Mouse (Mus musculus): ENCODE measurements around the gene Ccdc33. TPM values are rescaled to one million over a fixed set of nuclear protein-coding genes. Genes with fewer than 3 reads are reported as not detected.
A peak's percentile ranks its signal among the peaks of the same experiment; 100 is the strongest.

Gene Ccdc33
- polyA plus RNA-seq, 1 experiment from 2014 or later: 0.13 TPM

DNA sequence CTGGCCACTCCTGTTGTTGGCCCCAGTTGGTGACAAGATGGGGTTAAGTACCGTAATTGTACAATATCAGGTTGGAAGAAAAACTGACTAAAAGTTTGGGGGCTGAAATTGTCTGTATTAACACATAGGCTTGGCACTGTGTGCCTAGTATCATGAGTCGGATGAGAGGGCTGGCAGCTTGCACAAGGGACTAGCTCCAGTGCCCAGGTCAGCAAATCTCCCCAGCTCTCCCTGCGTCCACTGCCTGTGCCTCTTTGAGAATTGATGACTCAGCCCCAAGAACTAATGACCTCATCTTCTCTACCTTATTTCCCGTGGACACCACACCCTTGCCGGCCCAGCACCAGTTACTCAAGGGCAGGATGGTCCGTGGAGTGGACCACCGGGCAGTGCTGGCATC is 68.8 kb downstream of the Ccdc33 start:
- Histone ChIP-seq H3K36me3 (replicated peaks; ENCODE audit: control insufficient read depth, insufficient read depth) (no peaks in the 10 kb centered on the region), H3K4me1 (replicated peaks; ENCODE audit: control insufficient read depth, insufficient read depth, low read length) (peaks cover 58% of the 10 kb centered on the region), H3K9me3 (ENCODE audit: control insufficient read depth, low read length) (no peaks in the 10 kb centered on the region), H3K27me3 (ENCODE audit: control insufficient read depth, insufficient read depth, low read length) (no peaks in the 10 kb centered on the region), H3K4me2 (replicated peaks) (no peak overlapping the region), H3K9ac (no peak overlapping the region), H3K27ac (0 out of 2 replicates have a peak overlapping the region, but pooled peaks have one; percentile 80), H3K4me3 (replicated peaks; ENCODE audit: low read length) (no peak overlapping the region)
- ATAC-seq (ENCODE audit: low FRiP score) (no peak), DNase-seq (ENCODE audit: low spot score) (no peak)
- WGBS: 78% methylated on average over 7 of the region's 7 CpGs

DNA sequence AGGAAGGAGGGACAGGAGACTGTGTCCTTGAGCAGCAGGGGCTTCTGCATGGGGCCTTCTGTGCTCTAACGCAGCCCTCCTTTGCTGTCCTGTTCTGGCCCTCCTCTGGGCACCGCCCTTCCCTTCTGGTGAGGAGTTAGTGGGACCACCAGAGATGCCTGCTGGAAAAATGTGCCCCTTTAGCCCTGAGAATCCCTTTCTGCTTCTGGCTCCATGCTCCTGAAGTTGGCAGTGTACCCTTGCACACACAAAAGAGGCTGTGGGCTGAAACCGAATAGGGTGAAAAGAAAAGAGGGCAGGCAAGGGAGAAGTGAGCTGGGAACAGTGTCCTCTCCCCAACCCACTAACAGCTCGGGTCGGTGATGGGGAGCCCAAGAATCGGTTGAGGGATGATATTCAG is 69.4 kb downstream of the Ccdc33 start:
- Histone ChIP-seq H3K4me3 (replicated peaks; ENCODE audit: low read length) (no peak overlapping the region), H3K9me3 (ENCODE audit: control insufficient read depth, low read length) (no peaks in the 10 kb centered on the region), H3K4me2 (replicated peaks) (no peak overlapping the region), H3K9ac (peak overlapping the region; percentile 45; the same call in 1 of the 2 replicates), H3K27me3 (ENCODE audit: control insufficient read depth, insufficient read depth, low read length) (no peaks in the 10 kb centered on the region), H3K36me3 (replicated peaks; ENCODE audit: control insufficient read depth, insufficient read depth) (no peaks in the 10 kb centered on the region), H3K4me1 (replicated peaks; ENCODE audit: control insufficient read depth, insufficient read depth, low read length) (peaks cover 61% of the 10 kb centered on the region), H3K27ac (peak overlapping the region; percentile 80)
- DNase-seq (ENCODE audit: low spot score): no peak
- 36% methylated on average over 6 of the region's 6 CpGs for WGBS
- ATAC-seq (ENCODE audit: low FRiP score): peak; percentile 28; the same call in 1 of the 2 replicates

DNA sequence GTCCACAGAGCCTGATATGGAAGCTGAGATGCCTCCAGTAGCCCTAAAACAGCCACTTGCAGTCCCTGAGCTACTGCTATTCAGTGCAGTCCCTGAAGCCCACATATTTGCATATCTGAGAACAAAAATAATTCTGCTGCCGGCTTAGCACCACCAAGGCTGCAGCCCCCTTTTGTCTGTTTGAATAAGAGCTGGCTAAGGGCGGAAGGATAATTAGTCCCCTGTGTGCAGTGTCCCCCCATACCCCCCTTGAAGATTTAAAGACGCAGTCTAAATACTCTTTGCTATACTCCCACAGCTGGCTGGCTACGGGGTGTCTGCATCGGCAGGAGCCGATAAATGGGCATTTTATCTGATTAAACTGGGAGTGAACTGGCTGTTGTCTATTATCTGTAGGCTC is 70.0 kb downstream of the Ccdc33 start:
- no peaks in the 10 kb centered on the region for H3K9me3 ChIP-seq (ENCODE audit: control insufficient read depth, low read length)
- ATAC-seq (ENCODE audit: low FRiP score): peak; percentile 66
- no peaks in the 10 kb centered on the region for H3K36me3 ChIP-seq (replicated peaks; ENCODE audit: control insufficient read depth, insufficient read depth)
- no peak overlapping the region for H3K4me3 ChIP-seq (replicated peaks; ENCODE audit: low read length)
- peak overlapping the region; percentile 80 for H3K27ac ChIP-seq
- WGBS: 6% methylated on average over 6 of the region's 6 CpGs
- peaks cover 62% of the 10 kb centered on the region for H3K4me1 ChIP-seq (replicated peaks; ENCODE audit: control insufficient read depth, insufficient read depth, low read length)
- H3K9ac ChIP-seq: peak overlapping the region; percentile 45
- peak; percentile 54 for DNase-seq (ENCODE audit: low spot score)
- no peaks in the 10 kb centered on the region for H3K27me3 ChIP-seq (ENCODE audit: control insufficient read depth, insufficient read depth, low read length)
- H3K4me2 ChIP-seq (replicated peaks): 0 out of 2 replicates have a peak overlapping the region, but pooled peaks have one; percentile 13

DNA sequence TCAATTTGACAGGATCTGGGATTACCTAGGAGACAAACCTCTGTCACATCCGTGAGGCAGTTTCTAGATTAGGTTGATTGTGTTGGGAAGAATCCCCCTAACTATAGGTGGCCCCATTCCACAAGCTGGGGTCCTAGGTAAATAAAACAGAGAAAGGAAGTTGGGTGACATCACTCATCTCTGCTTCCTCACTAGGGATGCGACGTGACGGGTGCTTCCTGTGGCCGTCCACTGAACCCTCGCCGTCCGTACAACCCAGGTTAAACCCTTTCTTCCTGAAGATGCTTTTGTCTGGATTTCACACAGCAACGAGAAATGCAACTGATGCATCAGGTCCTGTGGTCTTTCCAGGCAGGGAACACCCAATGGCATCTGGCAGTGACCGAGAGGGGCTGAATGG is 71.6 kb downstream of the Ccdc33 start:
- H3K9ac ChIP-seq: no peak overlapping the region
- no peaks in the 10 kb centered on the region for H3K36me3 ChIP-seq (replicated peaks; ENCODE audit: control insufficient read depth, insufficient read depth)
- no peaks in the 10 kb centered on the region for H3K9me3 ChIP-seq (ENCODE audit: control insufficient read depth, low read length)
- H3K4me1 ChIP-seq (replicated peaks; ENCODE audit: control insufficient read depth, insufficient read depth, low read length): peaks cover 69% of the 10 kb centered on the region
- ATAC-seq (ENCODE audit: low FRiP score): no peak
- no peak overlapping the region for H3K4me3 ChIP-seq (replicated peaks; ENCODE audit: low read length)
- WGBS: 75% methylated on average over 10 of the region's 10 CpGs
- DNase-seq (ENCODE audit: low spot score): no peak
- no peaks in the 10 kb centered on the region for H3K27me3 ChIP-seq (ENCODE audit: control insufficient read depth, insufficient read depth, low read length)
- H3K27ac ChIP-seq: no peak overlapping the region
- H3K4me2 ChIP-seq (replicated peaks): no peak overlapping the region

DNA sequence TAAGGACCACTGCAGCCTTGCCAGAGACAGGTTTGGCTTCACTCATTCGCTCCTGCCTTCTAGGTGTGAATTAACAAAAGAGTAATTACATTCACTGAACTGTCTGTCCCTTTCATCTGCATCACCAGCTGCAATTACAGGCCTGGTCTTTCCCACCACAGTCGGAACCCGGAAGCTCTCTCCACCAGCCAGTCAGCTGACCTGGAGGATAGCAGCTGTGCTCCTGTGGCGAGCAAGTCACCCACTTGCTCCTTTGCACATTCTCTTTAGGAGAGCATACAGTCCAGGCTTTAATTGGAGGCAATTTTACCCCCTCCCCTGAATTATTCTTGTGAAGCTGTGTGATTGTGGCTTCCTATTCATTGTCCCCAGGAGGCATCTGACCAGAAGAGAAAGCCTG is 73.0 kb downstream of the Ccdc33 start:
- no peaks in the 10 kb centered on the region for H3K36me3 ChIP-seq (replicated peaks; ENCODE audit: control insufficient read depth, insufficient read depth)
- H3K9ac ChIP-seq: no peak overlapping the region
- ATAC-seq (ENCODE audit: low FRiP score): no peak
- no peaks in the 10 kb centered on the region for H3K27me3 ChIP-seq (ENCODE audit: control insufficient read depth, insufficient read depth, low read length)
- peaks cover 76% of the 10 kb centered on the region for H3K4me1 ChIP-seq (replicated peaks; ENCODE audit: control insufficient read depth, insufficient read depth, low read length)
- no peak for DNase-seq (ENCODE audit: low spot score)
- 18% methylated on average over 4 of the region's 4 CpGs for WGBS
- H3K4me2 ChIP-seq (replicated peaks): no peak overlapping the region
- no peak overlapping the region for H3K4me3 ChIP-seq (replicated peaks; ENCODE audit: low read length)
- peak overlapping the region; percentile 26; the same call in 1 of the 2 replicates for H3K27ac ChIP-seq
- no peaks in the 10 kb centered on the region for H3K9me3 ChIP-seq (ENCODE audit: control insufficient read depth, low read length)

DNA sequence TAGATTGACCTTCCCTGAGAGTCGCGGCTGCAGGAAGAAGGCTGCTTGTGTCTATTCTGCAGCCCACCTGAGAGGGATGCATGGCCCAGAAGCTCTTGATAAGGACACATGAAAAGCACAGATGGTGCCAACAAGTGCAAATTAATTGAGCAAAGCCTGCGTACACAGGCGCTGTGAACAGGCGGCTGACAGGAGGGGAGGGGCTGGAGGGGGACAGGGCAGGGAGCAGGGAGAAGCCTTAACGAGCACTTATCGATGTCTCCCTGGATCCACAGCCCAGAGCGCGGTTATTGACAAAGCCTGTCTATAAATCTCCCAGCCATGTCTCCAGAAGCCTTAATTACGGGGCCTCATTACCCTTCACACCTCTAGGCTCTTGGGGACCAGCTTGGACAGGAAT is 73.8 kb downstream of the Ccdc33 start:
- Histone ChIP-seq H3K27me3 (ENCODE audit: control insufficient read depth, insufficient read depth, low read length) (no peaks in the 10 kb centered on the region), H3K9ac (no peak overlapping the region), H3K4me2 (replicated peaks) (no peak overlapping the region), H3K4me1 (replicated peaks; ENCODE audit: control insufficient read depth, insufficient read depth, low read length) (peaks cover 78% of the 10 kb centered on the region), H3K36me3 (replicated peaks; ENCODE audit: control insufficient read depth, insufficient read depth) (no peaks in the 10 kb centered on the region), H3K9me3 (ENCODE audit: control insufficient read depth, low read length) (no peaks in the 10 kb centered on the region), H3K27ac (peak overlapping the region; percentile 28; the same call in 1 of the 2 replicates), H3K4me3 (replicated peaks; ENCODE audit: low read length) (no peak overlapping the region)
- 11% methylated on average over 10 of the region's 10 CpGs for WGBS
- ATAC-seq (ENCODE audit: low FRiP score) (peak; percentile 29; the same call in 1 of the 2 replicates), DNase-seq (ENCODE audit: low spot score) (peak; percentile 53)

DNA sequence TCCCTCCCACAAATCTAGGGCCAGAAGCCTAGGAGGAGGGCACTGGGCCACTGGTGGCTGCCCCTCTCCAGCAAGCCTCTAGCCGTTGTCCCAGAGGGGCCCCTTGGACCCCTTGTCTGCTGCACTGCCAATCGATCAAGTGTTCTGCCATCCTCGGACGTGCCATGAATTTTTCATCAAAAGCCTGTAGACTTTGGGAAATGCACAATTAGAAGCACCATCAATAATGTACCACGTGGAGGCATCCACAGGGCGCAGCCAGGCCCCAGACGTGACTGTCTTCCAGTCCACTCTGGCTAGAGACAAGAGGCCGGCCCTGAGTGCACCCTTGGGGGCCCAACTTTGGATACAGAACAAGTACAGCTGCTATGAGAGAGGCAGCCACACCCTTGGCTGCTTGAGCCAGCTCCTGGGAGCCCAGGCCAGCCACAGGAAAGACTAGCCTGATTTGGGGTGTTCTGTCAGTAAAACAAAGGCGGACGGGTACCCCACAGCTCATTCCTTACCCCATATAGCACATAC is 75.1 kb downstream of the Ccdc33 start:
- H3K27me3 ChIP-seq (ENCODE audit: control insufficient read depth, insufficient read depth, low read length): no peaks in the 10 kb centered on the region
- no peaks in the 10 kb centered on the region for H3K36me3 ChIP-seq (replicated peaks; ENCODE audit: control insufficient read depth, insufficient read depth)
- DNase-seq (ENCODE audit: low spot score) (no peak), ATAC-seq (ENCODE audit: low FRiP score) (no peak)
- no peaks in the 10 kb centered on the region for H3K9me3 ChIP-seq (ENCODE audit: control insufficient read depth, low read length)
- no peak overlapping the region for H3K4me2 ChIP-seq (replicated peaks)
- 0 out of 2 replicates have a peak overlapping the region, but pooled peaks have one; percentile 28 for H3K27ac ChIP-seq
- H3K4me1 ChIP-seq (replicated peaks; ENCODE audit: control insufficient read depth, insufficient read depth, low read length): peaks cover 70% of the 10 kb centered on the region
- no peak overlapping the region for H3K9ac ChIP-seq
- 47% methylated on average over 10 of the region's 10 CpGs for WGBS
- H3K4me3 ChIP-seq (replicated peaks; ENCODE audit: low read length): no peak overlapping the region

DNA sequence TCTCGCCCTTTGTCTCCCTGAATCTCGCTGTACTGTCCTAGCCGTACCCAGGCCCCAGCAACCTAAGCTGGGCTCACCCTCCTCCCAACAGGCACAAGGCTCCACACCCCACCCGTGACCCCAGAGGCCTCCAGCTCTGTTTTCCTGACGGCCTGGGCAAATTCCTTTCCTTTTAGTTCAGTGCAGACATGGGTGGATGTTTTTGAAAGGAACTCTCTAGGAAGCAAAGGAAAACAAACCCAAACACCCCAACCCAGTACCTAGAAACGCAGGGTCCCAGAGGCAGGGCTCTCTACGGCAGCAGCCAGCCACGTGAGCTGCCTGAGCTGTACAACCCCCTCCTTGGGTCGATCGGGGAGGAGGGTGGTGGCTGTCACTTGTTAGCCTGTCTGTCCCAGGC is 76.2 kb downstream of the Ccdc33 start:
- Histone ChIP-seq H3K4me1 (replicated peaks; ENCODE audit: control insufficient read depth, insufficient read depth, low read length) (peaks cover 58% of the 10 kb centered on the region), H3K4me2 (replicated peaks) (no peak overlapping the region), H3K9ac (peak overlapping the region; percentile 28; the same call in 1 of the 2 replicates), H3K27ac (no peak overlapping the region), H3K36me3 (replicated peaks; ENCODE audit: control insufficient read depth, insufficient read depth) (no peaks in the 10 kb centered on the region), H3K4me3 (replicated peaks; ENCODE audit: low read length) (no peak overlapping the region), H3K9me3 (ENCODE audit: control insufficient read depth, low read length) (no peaks in the 10 kb centered on the region), H3K27me3 (ENCODE audit: control insufficient read depth, insufficient read depth, low read length) (peaks cover 7% of the 10 kb centered on the region)
- ATAC-seq (ENCODE audit: low FRiP score) (no peak), DNase-seq (ENCODE audit: low spot score) (no peak)
- WGBS: 23% methylated on average over 10 of the region's 10 CpGs

DNA sequence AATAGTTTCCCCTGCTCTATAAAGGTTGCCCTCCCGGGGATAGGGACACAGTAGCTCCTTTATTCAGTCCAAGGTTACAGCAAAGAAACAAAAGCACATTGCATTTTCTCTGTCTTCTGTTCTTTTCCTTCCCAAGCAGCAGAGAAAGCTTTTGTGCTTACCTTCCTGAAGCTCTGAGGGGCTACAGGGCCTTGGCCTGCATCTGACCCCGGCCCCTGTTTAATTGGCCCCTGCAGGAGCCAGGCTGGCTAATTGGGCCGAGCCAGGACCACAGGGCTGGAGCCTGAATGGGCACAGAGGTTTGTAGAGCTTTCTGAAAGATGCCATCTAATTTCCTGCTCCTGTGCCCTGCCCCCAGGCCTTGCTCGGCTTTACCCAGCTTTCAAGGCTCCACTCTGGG is 77.6 kb downstream of the Ccdc33 start:
- WGBS: 28% methylated on average over 4 of the region's 4 CpGs
- Histone ChIP-seq H3K9ac (no peak overlapping the region), H3K4me1 (replicated peaks; ENCODE audit: control insufficient read depth, insufficient read depth, low read length) (peaks cover 57% of the 10 kb centered on the region)

More for the DNA sequence above, 77.6 kb downstream of the Ccdc33 start:
- peak overlapping the region; percentile 27; the same call in 1 of the 2 replicates for H3K27ac ChIP-seq
- ATAC-seq (ENCODE audit: low FRiP score): no peak
- peaks cover 8% of the 10 kb centered on the region for H3K27me3 ChIP-seq (ENCODE audit: control insufficient read depth, insufficient read depth, low read length)
- no peaks in the 10 kb centered on the region for H3K9me3 ChIP-seq (ENCODE audit: control insufficient read depth, low read length)
- DNase-seq (ENCODE audit: low spot score): no peak
- no peak overlapping the region for H3K4me3 ChIP-seq (replicated peaks; ENCODE audit: low read length)
- no peak overlapping the region for H3K4me2 ChIP-seq (replicated peaks)
- no peaks in the 10 kb centered on the region for H3K36me3 ChIP-seq (replicated peaks; ENCODE audit: control insufficient read depth, insufficient read depth)
